Mouse (Mus musculus): Measurements from ENCODE around the gene Amigo3.

DNA sequence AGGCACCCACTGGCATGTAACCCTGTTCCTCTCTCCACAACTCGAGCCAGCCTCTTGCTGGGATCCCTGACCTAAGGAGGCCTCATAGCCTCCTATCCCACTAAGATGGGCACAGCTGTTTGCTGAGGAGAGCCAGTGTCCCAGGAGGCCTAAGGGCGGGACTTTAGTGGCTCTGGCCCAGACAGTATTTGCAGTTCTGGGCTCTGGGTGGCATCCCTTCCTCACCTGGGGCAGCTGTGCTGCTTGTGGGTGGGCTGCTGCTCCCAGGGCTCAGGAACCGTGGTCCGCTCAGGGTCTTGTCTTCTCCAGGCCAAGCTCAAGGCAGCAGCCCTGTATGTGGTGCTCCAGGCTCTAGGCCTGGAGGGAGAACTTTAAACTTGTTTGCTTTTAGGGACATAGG, 6.4 kb upstream of the Amigo3 start:
- TF ChIP-seq EP300 (IDR thresholded peaks at IDR 0.05; ENCODE audit: insufficient read depth, low read depth, low read length) (no peak), POLR2A (IDR thresholded peaks at IDR 0.05; ENCODE audit: insufficient read depth, low read length) (no peak), CTCF (IDR thresholded peaks at IDR 0.05; ENCODE audit: low read depth, low read length) (no peak)
